Mouse (Mus musculus): ENCODE measurements around the gene Dus3l. TPM values are rescaled to one million over a fixed set of nuclear protein-coding genes. Genes with fewer than 3 reads are reported as not detected.

Dus3l gene
- polyA plus RNA-seq, 1 experiment from 2014 or later = 33.3 TPM

DNA sequence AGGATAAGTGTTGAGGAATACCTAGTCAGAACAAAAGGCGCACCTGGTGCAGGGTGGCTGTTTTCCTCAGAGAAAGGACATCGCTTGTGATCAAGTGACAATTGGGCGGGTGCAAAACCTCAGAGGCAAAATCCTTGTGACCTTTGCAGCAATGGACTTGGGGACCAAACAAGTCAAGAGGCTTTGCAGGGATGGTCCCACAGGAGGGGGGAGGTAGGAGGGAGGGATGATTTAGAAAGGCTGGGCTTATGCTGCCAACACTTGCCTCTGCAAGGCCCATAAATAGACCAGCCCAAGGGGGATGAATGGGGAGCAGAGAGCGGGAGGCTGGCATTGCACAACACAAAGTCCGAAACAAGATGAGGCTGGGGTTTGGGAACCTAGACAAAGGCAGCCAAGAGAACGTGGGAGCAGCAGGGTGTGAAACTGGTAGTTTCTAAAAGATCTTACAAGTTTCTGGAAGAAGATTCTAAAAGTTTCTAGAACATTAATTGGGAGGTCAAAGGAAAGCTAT lies 54.5 kb downstream of the Dus3l start:
- no peak overlapping the region for H3K27ac ChIP-seq (ENCODE audit: poor library complexity, severe bottlenecking)

More for the DNA sequence above, 54.5 kb downstream of the Dus3l start:
- Histone ChIP-seq H3K36me3 (no peaks in the 10 kb centered on the region), H3K4me1 (replicated peaks) (peaks cover 21% of the 10 kb centered on the region), H3K9me3 (replicated peaks) (no peaks in the 10 kb centered on the region), H3K4me2 (no peak overlapping the region), H3K9ac (no peak overlapping the region), H3K4me3 (no peak overlapping the region), H3K27me3 (replicated peaks) (no peaks in the 10 kb centered on the region)
- ATAC-seq (ENCODE audit: insufficient number of reproducible peaks, low FRiP score) = no peak
- 60% methylated on average over 6 of the region's 6 CpGs for WGBS

Other genes starting within 250 kb of the Dus3l start
- gene Gm20219, start 210.4 kb upstream of the Dus3l start, polyA plus RNA-seq (2016; fragmentation: Nextera tagmentation; extraction: Ambion mirVana) = 0.35 and 0.40 TPM in 2 replicates
- 61.1 and 61.2 TPM in 2 replicates for gene Safb2, start 180.2 kb upstream of the Dus3l start, polyA plus RNA-seq (2016; fragmentation: Nextera tagmentation; extraction: Ambion mirVana)
- 93.1 and 101 TPM in 2 replicates for gene Safb, start 179.9 kb upstream of the Dus3l start, polyA plus RNA-seq (2016; fragmentation: Nextera tagmentation; extraction: Ambion mirVana)
- 253 and 282 TPM in 2 replicates for gene 2410015M20Rik, start 155.0 kb upstream of the Dus3l start, polyA plus RNA-seq (2016; fragmentation: Nextera tagmentation; extraction: Ambion mirVana)
- gene Rpl36, start 151.3 kb upstream of the Dus3l start, polyA plus RNA-seq (2016; fragmentation: Nextera tagmentation; extraction: Ambion mirVana) = 1,231 and 1,273 TPM in 2 replicates
- 66.2 and 67.3 TPM in 2 replicates for gene Lonp1, start 137.9 kb upstream of the Dus3l start, polyA plus RNA-seq (2016; fragmentation: Nextera tagmentation; extraction: Ambion mirVana)
- 0.28 and 0.42 TPM in 2 replicates for gene Catsperd, start 136.6 kb upstream of the Dus3l start, polyA plus RNA-seq (2016; fragmentation: Nextera tagmentation; extraction: Ambion mirVana)
- 63.2 and 64.5 TPM in 2 replicates for gene Ranbp3, start 91.5 kb upstream of the Dus3l start, polyA plus RNA-seq (2016; fragmentation: Nextera tagmentation; extraction: Ambion mirVana)
- gene Ndufa11, start 47.0 kb upstream of the Dus3l start, polyA plus RNA-seq (2016; fragmentation: Nextera tagmentation; extraction: Ambion mirVana) = 638 and 663 TPM in 2 replicates
- 12.1 and 12.9 TPM in 2 replicates for gene Vmac, start 46.7 kb upstream of the Dus3l start, polyA plus RNA-seq (2016; fragmentation: Nextera tagmentation; extraction: Ambion mirVana)
- 7.5 and 9.0 TPM in 2 replicates for gene Nrtn, start 7.2 kb upstream of the Dus3l start, polyA plus RNA-seq (2016; fragmentation: Nextera tagmentation; extraction: Ambion mirVana)
- 1.0 and 1.4 TPM in 2 replicates for gene Prr22, start 5.5 kb downstream of the Dus3l start, polyA plus RNA-seq (2016; fragmentation: Nextera tagmentation; extraction: Ambion mirVana)
- 3.8 and 4.4 TPM in 2 replicates for gene Rfx2, start 66.3 kb downstream of the Dus3l start, polyA plus RNA-seq (2016; fragmentation: Nextera tagmentation; extraction: Ambion mirVana)
- gene Acsbg2, start 109.7 kb downstream of the Dus3l start, polyA plus RNA-seq (2016; fragmentation: Nextera tagmentation; extraction: Ambion mirVana) = not detected in 2 replicates
- 0.33 and 0.36 TPM in 2 replicates for gene 1700061G19Rik, start 110.7 kb downstream of the Dus3l start, polyA plus RNA-seq (2016; fragmentation: Nextera tagmentation; extraction: Ambion mirVana)
- gene Mllt1, start 170.7 kb downstream of the Dus3l start, polyA plus RNA-seq (2016; fragmentation: Nextera tagmentation; extraction: Ambion mirVana) = 45.3 and 50.6 TPM in 2 replicates
- gene Acer1, start 217.4 kb downstream of the Dus3l start, polyA plus RNA-seq (2016; fragmentation: Nextera tagmentation; extraction: Ambion mirVana) = not detected in 2 replicates
- gene Clpp, start 225.5 kb downstream of the Dus3l start, polyA plus RNA-seq (2016; fragmentation: Nextera tagmentation; extraction: Ambion mirVana) = 98.1 and 102 TPM in 2 replicates
- gene Alkbh7, start 232.6 kb downstream of the Dus3l start, polyA plus RNA-seq (2016; fragmentation: Nextera tagmentation; extraction: Ambion mirVana) = 48.5 and 52.8 TPM in 2 replicates
- 0.55 TPM in 1 of 2 replicates, not detected in the other for gene Pspn, start 235.3 kb downstream of the Dus3l start, polyA plus RNA-seq (2016; fragmentation: Nextera tagmentation; extraction: Ambion mirVana)
- gene Gtf2f1, start 246.5 kb downstream of the Dus3l start, polyA plus RNA-seq (2016; fragmentation: Nextera tagmentation; extraction: Ambion mirVana) = 34.3 and 36.4 TPM in 2 replicates
- 0.22 and 0.43 TPM in 2 replicates for gene Gm17949, start 246.7 kb downstream of the Dus3l start, polyA plus RNA-seq (2016; fragmentation: Nextera tagmentation; extraction: Ambion mirVana)